Mouse (Mus musculus): Measurements from ENCODE around the gene Kif24. TPM values are rescaled to one million over a fixed set of nuclear protein-coding genes. Genes with fewer than 3 reads are reported as not detected.

The Kif24 gene
- polyA plus RNA-seq, 2 experiments: 4.6 to 7.0 TPM

DNA sequence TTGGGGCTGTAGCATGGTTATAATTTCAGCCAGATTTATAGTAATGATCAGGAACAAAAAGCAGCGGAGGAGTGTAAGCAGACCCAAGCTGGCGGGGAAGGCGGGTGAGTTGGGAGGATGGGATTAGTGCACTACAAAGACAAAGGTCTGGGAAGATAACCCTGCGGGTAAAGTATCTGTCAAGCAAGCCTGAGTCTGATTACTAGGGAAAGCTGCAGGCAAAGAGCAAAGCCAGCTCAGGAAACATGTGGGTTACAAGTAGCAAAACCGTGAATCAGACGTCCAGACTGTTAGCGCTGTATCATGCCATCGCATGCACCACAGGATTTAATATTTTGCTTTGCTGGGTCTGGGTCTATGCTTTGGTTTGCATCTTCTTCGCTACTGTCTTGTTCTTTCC, 58.1 kb downstream of the Kif24 start:
- H3K9me3 ChIP-seq (ENCODE audit: control insufficient read depth, low read length): no peaks in the 10 kb centered on the region

DNA sequence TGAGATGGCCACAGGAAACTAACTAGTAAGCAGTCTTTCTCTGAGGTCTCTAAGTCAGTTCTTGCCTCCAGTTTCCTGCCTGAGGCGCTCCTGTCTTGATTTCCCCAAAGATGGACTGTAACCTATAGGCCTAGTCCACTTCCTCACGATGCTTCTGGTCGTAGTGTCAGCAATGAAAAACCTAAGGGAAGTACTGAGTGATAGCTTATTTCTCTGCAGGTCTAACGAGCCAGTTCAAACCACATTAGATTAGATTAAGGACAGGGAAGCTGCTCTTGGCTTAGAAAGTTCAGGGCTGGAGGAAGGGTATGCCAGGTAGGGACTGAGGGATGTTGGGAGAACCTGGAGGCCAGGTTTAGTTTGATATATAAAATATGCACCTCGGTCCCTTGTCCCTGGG, 63.1 kb downstream of the Kif24 start:
- no peak overlapping the region for H3K27ac ChIP-seq (replicated peaks; ENCODE audit: low read depth, low read length)
- peaks cover 18% of the 10 kb centered on the region for H3K36me3 ChIP-seq (ENCODE audit: control insufficient read depth, insufficient read depth, low read length)
- H3K4me2 ChIP-seq (replicated peaks; ENCODE audit: low read depth, low read length, severe bottlenecking): no peak overlapping the region
- H3K9me3 ChIP-seq (ENCODE audit: control insufficient read depth, low read length): no peaks in the 10 kb centered on the region
- ATAC-seq (ENCODE audit: low FRiP score, low read depth) (no peak), DNase-seq (ENCODE audit: low spot score) (no peak)
- TF ChIP-seq POLR2A (IDR thresholded peaks at IDR 0.05; ENCODE audit: borderline replicate concordance, extremely low read depth, insufficient read depth, insufficient read length): no peak
- H3K4me1 ChIP-seq (ENCODE audit: control insufficient read depth, insufficient read depth, low read length): no peaks in the 10 kb centered on the region
- 92% methylated on average over 5 of the region's 5 CpGs for WGBS
- H3K27me3 ChIP-seq (ENCODE audit: control insufficient read depth, insufficient read depth, low read length): no peaks in the 10 kb centered on the region
- H3K9ac ChIP-seq (ENCODE audit: low read depth, low read length, severe bottlenecking): no peak overlapping the region
- H3K4me3 ChIP-seq (replicated peaks; ENCODE audit: low read length): no peak overlapping the region

More for the DNA sequence above, 58.1 kb downstream of the Kif24 start:
- Histone ChIP-seq H3K36me3 (ENCODE audit: control insufficient read depth, insufficient read depth, low read length) (peaks cover 8% of the 10 kb centered on the region; the same call in 1 of the 2 replicates), H3K4me3 (replicated peaks; ENCODE audit: low read length) (no peak overlapping the region), H3K27ac (replicated peaks; ENCODE audit: low read depth, low read length) (no peak overlapping the region), H3K9ac (ENCODE audit: low read depth, low read length, severe bottlenecking) (no peak overlapping the region), H3K27me3 (ENCODE audit: control insufficient read depth, insufficient read depth, low read length) (no peaks in the 10 kb centered on the region), H3K4me1 (ENCODE audit: control insufficient read depth, insufficient read depth, low read length) (no peaks in the 10 kb centered on the region), H3K4me2 (replicated peaks; ENCODE audit: low read depth, low read length, severe bottlenecking) (no peak overlapping the region)
- 82% methylated on average over 9 of the region's 9 CpGs for WGBS
- DNase-seq (ENCODE audit: low spot score) (no peak), ATAC-seq (ENCODE audit: low FRiP score, low read depth) (no peak)
- no peak for TF ChIP-seq POLR2A (IDR thresholded peaks at IDR 0.05; ENCODE audit: borderline replicate concordance, extremely low read depth, insufficient read depth, insufficient read length)

DNA sequence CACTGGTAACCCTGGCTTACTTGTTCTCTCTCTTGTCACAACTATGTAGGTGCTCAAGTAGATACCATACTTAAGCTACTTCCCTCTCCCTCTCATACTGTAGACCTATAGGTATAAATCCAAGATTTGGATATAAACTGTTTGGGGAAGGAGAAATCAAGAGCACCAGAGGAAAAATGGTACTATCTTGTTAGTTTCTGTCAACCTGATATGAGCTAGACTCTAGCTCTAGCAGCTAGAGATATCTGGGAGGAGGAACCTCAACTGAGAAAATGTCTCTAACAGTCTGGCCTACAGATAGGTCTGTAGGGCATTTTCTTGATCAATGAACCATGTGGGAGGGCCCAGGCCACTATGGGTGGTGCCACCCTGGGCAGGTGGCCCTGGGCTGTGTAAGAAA, 63.5 kb downstream of the Kif24 start:
- Histone ChIP-seq H3K4me1 (ENCODE audit: control insufficient read depth, insufficient read depth, low read length) (no peaks in the 10 kb centered on the region), H3K4me3 (replicated peaks; ENCODE audit: low read length) (no peak overlapping the region), H3K27ac (replicated peaks; ENCODE audit: low read depth, low read length) (no peak overlapping the region), H3K9ac (ENCODE audit: low read depth, low read length, severe bottlenecking) (no peak overlapping the region), H3K4me2 (replicated peaks; ENCODE audit: low read depth, low read length, severe bottlenecking) (no peak overlapping the region), H3K36me3 (ENCODE audit: control insufficient read depth, insufficient read depth, low read length) (peaks cover 18% of the 10 kb centered on the region), H3K9me3 (ENCODE audit: control insufficient read depth, low read length) (no peaks in the 10 kb centered on the region), H3K27me3 (ENCODE audit: control insufficient read depth, insufficient read depth, low read length) (no peaks in the 10 kb centered on the region)
- ATAC-seq (ENCODE audit: low FRiP score, low read depth) (no peak), DNase-seq (ENCODE audit: low spot score) (no peak)
- TF ChIP-seq POLR2A (IDR thresholded peaks at IDR 0.05; ENCODE audit: borderline replicate concordance, extremely low read depth, insufficient read depth, insufficient read length): no peak

DNA sequence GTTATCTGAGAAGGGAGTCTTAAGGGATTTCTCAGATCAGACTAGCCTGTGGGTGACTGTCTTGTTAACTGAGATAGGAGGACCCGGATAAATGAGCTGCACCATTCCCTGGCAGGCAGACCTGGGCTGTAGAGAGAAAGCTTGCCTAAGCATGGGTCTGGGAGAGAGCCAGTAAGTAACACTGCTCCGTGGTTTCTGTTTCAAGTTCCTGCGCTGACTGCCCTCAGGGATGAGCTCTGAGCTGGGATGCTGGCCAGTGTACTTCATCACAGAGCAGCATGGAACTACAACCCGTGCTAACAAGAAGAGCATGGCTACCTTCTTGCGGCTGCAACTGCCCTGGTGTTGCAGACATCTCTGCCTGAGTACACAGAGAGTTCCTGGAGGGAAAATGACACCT, 64.8 kb downstream of the Kif24 start:
- Histone ChIP-seq H3K36me3 (ENCODE audit: control insufficient read depth, insufficient read depth, low read length) (peaks cover 27% of the 10 kb centered on the region), H3K27ac (replicated peaks; ENCODE audit: low read depth, low read length) (no peak overlapping the region), H3K4me1 (ENCODE audit: control insufficient read depth, insufficient read depth, low read length) (no peaks in the 10 kb centered on the region), H3K4me3 (replicated peaks; ENCODE audit: low read length) (no peak overlapping the region), H3K9ac (ENCODE audit: low read depth, low read length, severe bottlenecking) (no peak overlapping the region), H3K27me3 (ENCODE audit: control insufficient read depth, insufficient read depth, low read length) (no peaks in the 10 kb centered on the region), H3K9me3 (ENCODE audit: control insufficient read depth, low read length) (no peaks in the 10 kb centered on the region), H3K4me2 (replicated peaks; ENCODE audit: low read depth, low read length, severe bottlenecking) (no peak overlapping the region)
- ATAC-seq (ENCODE audit: low FRiP score, low read depth): no peak
- TF ChIP-seq POLR2A (IDR thresholded peaks at IDR 0.05; ENCODE audit: borderline replicate concordance, extremely low read depth, insufficient read depth, insufficient read length): no peak
- DNase-seq (ENCODE audit: low spot score): no peak
- 83% methylated on average over 5 of the region's 5 CpGs for WGBS

DNA sequence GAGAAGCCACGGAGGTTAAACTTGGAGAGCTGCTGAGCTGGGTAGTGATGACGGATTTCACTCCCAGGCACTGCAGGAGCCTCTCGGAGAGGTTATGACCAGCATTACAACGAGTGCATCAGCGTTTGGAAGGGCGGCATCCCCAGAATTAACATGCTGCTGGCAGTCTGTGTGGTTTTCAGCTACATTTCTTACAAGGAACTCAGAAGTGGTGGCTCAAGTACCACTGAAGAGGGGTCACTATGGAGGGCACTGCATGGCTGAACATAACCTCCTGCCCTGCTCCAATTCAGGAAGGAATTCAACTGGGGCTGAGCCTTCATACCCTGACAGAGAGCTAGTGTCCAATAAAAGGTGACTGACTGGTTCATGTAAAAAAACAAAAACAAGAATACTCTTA, 66.3 kb downstream of the Kif24 start:
- Histone ChIP-seq H3K9me3 (ENCODE audit: control insufficient read depth, low read length) (no peaks in the 10 kb centered on the region), H3K4me2 (replicated peaks; ENCODE audit: low read depth, low read length, severe bottlenecking) (no peak overlapping the region), H3K9ac (ENCODE audit: low read depth, low read length, severe bottlenecking) (no peak overlapping the region), H3K36me3 (ENCODE audit: control insufficient read depth, insufficient read depth, low read length) (peaks cover 37% of the 10 kb centered on the region), H3K27ac (replicated peaks; ENCODE audit: low read depth, low read length) (no peak overlapping the region), H3K27me3 (ENCODE audit: control insufficient read depth, insufficient read depth, low read length) (no peaks in the 10 kb centered on the region), H3K4me1 (ENCODE audit: control insufficient read depth, insufficient read depth, low read length) (no peaks in the 10 kb centered on the region), H3K4me3 (replicated peaks; ENCODE audit: low read length) (no peak overlapping the region)
- 88% methylated on average over 6 of the region's 6 CpGs for WGBS
- TF ChIP-seq POLR2A (IDR thresholded peaks at IDR 0.05; ENCODE audit: borderline replicate concordance, extremely low read depth, insufficient read depth, insufficient read length): no peak
- ATAC-seq (ENCODE audit: low FRiP score, low read depth) (no peak), DNase-seq (ENCODE audit: low spot score) (no peak)

DNA sequence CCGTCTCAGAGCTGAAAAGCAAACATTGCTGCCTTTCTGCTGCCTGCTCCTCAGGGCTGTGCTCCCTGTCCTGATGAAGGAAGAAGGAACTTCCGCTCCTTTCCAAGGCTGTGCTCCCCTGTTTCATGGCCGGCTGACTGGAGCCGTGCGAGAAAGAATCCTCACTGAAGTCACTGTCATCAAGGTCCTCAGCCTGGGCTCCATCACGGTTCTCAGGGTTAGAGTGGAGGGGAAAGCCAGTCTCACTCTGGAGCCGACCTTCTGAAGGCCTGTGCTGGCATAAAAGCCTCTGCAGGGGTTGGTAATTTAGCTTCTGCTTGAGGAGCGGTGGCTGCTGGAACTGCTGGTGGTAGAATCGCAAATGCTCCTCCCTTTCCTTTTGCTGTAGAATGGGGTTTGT, 70.0 kb downstream of the Kif24 start:
- H3K4me2 ChIP-seq (replicated peaks; ENCODE audit: low read depth, low read length, severe bottlenecking): no peak overlapping the region
- no peak for TF ChIP-seq POLR2A (IDR thresholded peaks at IDR 0.05; ENCODE audit: borderline replicate concordance, extremely low read depth, insufficient read depth, insufficient read length)
- H3K27ac ChIP-seq (replicated peaks; ENCODE audit: low read depth, low read length): no peak overlapping the region
- H3K9ac ChIP-seq (ENCODE audit: low read depth, low read length, severe bottlenecking): no peak overlapping the region
- ATAC-seq (ENCODE audit: low FRiP score, low read depth) (no peak), DNase-seq (ENCODE audit: low spot score) (no peak)
- H3K9me3 ChIP-seq (ENCODE audit: control insufficient read depth, low read length): no peaks in the 10 kb centered on the region
- H3K36me3 ChIP-seq (ENCODE audit: control insufficient read depth, insufficient read depth, low read length): peaks cover 62% of the 10 kb centered on the region
- no peaks in the 10 kb centered on the region for H3K27me3 ChIP-seq (ENCODE audit: control insufficient read depth, insufficient read depth, low read length)
- no peak overlapping the region for H3K4me3 ChIP-seq (replicated peaks; ENCODE audit: low read length)
- H3K4me1 ChIP-seq (ENCODE audit: control insufficient read depth, insufficient read depth, low read length): no peaks in the 10 kb centered on the region
- WGBS: 78% methylated on average over 9 of the region's 9 CpGs
